Mouse (Mus musculus) lung, adult 2 months (tissue): ENCODE measurements around the gene Pex11b. TPM values are rescaled to one million over a fixed set of nuclear protein-coding genes. Genes with fewer than 3 reads are reported as not detected.
"Not testable (repeated sequence)": the region's sequence is repeated elsewhere in the genome, so short reads cannot be mapped to it uniquely, and the experiment has no call there.

Experiments
- DNase-seq: peaks from one replicate; pipeline ENCODE4 v3.0.0; 2022
- H3K4me1 ChIP-seq: fragments of 200-500 bp; 2 replicates; pipeline ENCODE4 v1.6.1; 2011; ENCODE audit warnings: low read length; ENCODE audit not compliant: control insufficient read depth, insufficient read depth
- H3K4me3 ChIP-seq: fragments of 200-500 bp; replicated peaks from 2 replicates; pipeline ENCODE3; 2011; ENCODE audit warnings: low read depth, mild to moderate bottlenecking, control low read depth, low read length; ENCODE audit errors: extremely low read depth
- CTCF ChIP-seq: fragments of 200-500 bp; IDR thresholded peaks from 2 replicates; pipeline ENCODE4 v1.5.1; 2011; ENCODE audit warnings: mild to moderate bottlenecking, low read length, control low read depth; ENCODE audit not compliant: insufficient read depth
- POLR2A ChIP-seq: fragments of 200-500 bp; IDR thresholded peaks from 2 replicates; pipeline ENCODE4 v1.6.1; 2011; ENCODE audit warnings: low read depth, mild to moderate bottlenecking, control low read depth, low read length, borderline replicate concordance; ENCODE audit errors: extremely low read depth
- WGBS: fragments of 180-500 bp; shearing (Covaris S2); methylation state at CpG from one replicate; pipeline ENCODE4 v1.1.7; 2018; 5-methylcytosine and 5-hydroxymethylcytosine counted together
- polyA plus RNA-seq: library from polyadenylated mRNA; depleted of rRNA; stranded (reverse); fragments of >200 nt; gene quantifications from 2 replicates; pipeline ENCODE4 v1.2.3, GENCODE M21; 2012

The Pex11b gene
- polyA plus RNA-seq, 1 experiment = 40.1 TPM

DNA sequence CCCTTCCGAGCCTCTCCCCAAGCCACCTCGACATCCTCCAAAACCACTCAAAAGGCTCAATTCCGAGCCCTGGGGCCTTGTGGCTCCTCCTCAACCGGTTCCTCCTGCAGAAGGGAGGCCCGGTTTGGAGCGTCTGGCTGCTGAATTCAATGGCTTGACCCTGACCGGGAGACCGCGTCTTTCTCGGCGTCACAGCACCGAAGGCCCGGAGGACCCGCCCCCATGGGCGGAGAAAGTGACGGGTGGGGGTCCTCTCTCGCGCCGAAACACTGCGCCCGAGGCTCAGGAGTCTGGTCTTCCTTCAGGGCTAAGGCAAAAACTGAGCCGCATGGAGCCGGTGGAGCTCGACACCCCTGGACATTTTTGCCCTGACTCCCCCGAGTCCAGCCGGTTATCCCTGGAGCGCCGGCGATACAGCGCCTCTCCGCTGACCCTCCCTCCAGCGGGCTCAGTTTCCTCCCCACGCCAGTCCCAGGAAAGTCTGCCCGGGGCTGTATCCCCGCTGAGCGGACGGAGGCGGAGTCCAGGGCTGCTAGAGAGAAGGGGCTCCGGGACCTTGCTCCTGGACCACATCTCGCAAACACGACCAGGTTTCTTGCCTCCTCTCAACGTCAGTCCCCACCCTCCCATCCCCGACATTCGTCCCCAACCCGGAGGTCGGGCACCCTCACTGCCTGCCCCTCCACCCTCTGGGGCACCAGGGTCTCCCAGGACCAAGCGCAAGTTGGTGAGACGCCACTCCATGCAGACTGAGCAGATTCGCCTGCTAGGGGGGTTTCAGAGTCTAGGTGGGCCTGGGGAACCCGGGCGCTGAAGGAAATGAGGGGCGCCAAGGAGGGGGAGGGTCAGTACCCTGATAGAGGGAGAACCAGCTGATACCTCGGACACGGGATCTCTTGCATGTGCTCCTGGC, 36.8 kb upstream of the Pex11b start:
- Histone ChIP-seq H3K4me1 (peaks cover 12% of the 10 kb centered on the region), H3K4me3 (peak overlapping the region; percentile 69)
- DNase-seq = peak; percentile 55
- WGBS = 6% methylated on average over 54 of the region's 54 CpGs
- no peak for TF ChIP-seq CTCF
- TF ChIP-seq POLR2A = 0 out of 2 replicates have a peak, but pooled peaks have one; percentile 24

DNA sequence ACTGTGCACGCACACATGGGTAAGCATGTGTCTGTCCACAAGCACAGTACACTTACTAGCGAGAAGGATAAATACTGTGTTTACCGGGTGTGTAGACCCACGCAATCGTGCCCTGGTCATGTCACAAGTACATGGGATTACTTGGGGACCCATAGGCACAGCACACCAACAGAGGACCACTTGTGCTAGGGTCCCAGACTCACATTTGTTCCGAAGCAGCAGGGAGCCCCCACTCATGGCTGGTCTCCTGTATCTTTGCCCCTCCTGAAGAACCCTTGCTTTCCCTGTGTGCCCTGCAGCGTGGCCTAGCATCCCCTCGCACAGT, 36.1 kb upstream of the Pex11b start:
- no peak overlapping the region for H3K4me3 ChIP-seq

GRCm38 (mm10) chr3:96599411-96599810, 35.8 kb upstream of the Pex11b start:
- WGBS = 89% methylated on average over 3 of the region's 3 CpGs
- Histone ChIP-seq H3K4me1 (peaks cover 12% of the 10 kb centered on the region), H3K4me3 (no peak overlapping the region)
- DNase-seq = no peak
- no peak for TF ChIP-seq CTCF
- no peak for TF ChIP-seq POLR2A

More for the DNA sequence above, 36.1 kb upstream of the Pex11b start:
- TF ChIP-seq POLR2A (no peak), CTCF (no peak)
- H3K4me1 ChIP-seq = peaks cover 12% of the 10 kb centered on the region
- DNase-seq = no peak
- WGBS = 73% methylated on average over 8 of the region's 8 CpGs

GRCm38 (mm10) chr3:96600639-96601250, 34.4 kb upstream of the Pex11b start, which contains the start of gene Lix1l:
TSS of gene Lix1l (plus strand) at chr3:96601149.
- peak; percentile 86 for DNase-seq
- H3K4me3 ChIP-seq = peak within 1 kb of the TSS; percentile 74
- H3K4me1 ChIP-seq = peaks cover 12% of the 10 kb centered on the region
- no peak for TF ChIP-seq CTCF
- peak; percentile 59; the same call in 1 of the 2 replicates for TF ChIP-seq POLR2A
- WGBS = under 1% methylated on average over 27 of the region's 27 CpGs

- peaks cover 12% of the 10 kb centered on the region for H3K4me1 ChIP-seq
- WGBS = 2% methylated on average over 31 of the region's 40 CpGs
- peak overlapping the region; percentile 74 for H3K4me3 ChIP-seq
- no peak for TF ChIP-seq CTCF
- peak; percentile 77; the same call in 1 of the 2 replicates for TF ChIP-seq POLR2A
- peak; percentile 63 for DNase-seq
Observed at GRCm38 (mm10) chr3:96601251-96601787, 33.9 kb upstream of the Pex11b start.

DNA sequence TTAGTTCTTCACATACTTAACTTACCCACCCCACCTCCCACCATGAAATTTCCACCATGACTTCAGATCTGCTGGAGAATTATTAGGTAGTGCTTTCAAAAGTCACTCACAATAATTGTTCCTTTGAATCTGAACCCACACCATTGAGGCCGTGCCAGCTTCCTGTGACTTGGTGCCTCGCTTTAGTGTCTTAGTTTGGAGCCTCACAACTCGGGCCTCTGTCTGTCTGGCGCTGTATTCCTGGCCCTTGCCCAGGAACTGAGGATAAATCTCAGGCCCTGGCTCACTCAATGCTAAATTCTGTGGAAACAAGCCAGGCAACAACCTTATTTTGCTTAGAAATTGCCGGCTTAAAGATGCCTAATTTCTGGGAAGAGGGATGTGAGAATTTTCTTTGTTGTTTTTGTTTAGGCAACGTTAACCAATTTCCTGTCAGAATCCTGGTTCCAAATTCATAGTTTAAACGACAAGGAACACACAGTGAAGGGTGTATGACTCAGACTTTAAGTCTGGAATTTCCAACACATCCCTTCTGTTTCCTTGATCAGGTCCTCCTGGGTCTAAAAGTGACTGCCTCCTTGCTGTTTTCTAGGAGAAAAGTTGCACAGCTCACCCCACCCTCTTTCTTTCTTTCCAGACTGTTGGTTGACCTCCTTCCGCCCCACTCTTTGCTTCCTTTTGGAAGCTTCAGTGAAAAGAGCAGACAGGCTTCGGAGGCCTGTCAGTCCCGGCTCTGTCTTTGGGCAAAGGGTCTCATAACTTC, 33.1 kb upstream of the Pex11b start:
- DNase-seq = no peak
- TF ChIP-seq POLR2A = no peak
- TF ChIP-seq CTCF = no peak
- Histone ChIP-seq H3K4me1 (peaks cover 7% of the 10 kb centered on the region), H3K4me3 (peak overlapping the region; percentile 45)
- 29% methylated on average over 10 of the region's 10 CpGs for WGBS

DNA sequence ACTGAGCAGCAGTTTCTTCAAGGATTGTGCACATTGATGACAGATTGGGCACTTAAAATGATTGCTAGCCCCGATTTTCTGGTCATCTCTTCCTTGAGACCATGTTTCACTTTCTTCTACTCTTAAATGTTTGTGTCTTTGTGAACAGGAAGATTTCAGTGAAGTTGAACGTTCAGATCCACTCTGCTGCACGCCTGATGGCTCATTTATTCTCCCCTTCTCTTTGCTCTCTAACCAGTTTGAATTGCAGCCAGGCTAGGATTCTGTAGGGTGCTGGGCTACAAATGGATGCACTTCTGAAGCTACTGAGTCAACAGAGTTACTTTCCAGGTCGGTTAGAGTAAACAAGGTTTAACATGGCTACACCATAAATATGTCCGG, 32.5 kb upstream of the Pex11b start:
- peaks cover 4% of the 10 kb centered on the region for H3K4me1 ChIP-seq
- no peak overlapping the region for H3K4me3 ChIP-seq
- no peak for DNase-seq
- TF ChIP-seq POLR2A (no peak), CTCF (no peak)
- 18% methylated on average over 5 of the region's 5 CpGs for whole genome bisulfite sequencing

- DNase-seq = no peak
- no peak overlapping the region for H3K4me3 ChIP-seq
- 53% methylated on average over 5 of the region's 5 CpGs for WGBS
- 0 out of 2 replicates have a peak, but pooled peaks cover 2% of the 10 kb centered on the region for H3K4me1 ChIP-seq
- no peak for TF ChIP-seq CTCF
- TF ChIP-seq POLR2A = no peak
Observed at GRCm38 (mm10) chr3:96603311-96603710, 31.9 kb upstream of the Pex11b start.

DNA sequence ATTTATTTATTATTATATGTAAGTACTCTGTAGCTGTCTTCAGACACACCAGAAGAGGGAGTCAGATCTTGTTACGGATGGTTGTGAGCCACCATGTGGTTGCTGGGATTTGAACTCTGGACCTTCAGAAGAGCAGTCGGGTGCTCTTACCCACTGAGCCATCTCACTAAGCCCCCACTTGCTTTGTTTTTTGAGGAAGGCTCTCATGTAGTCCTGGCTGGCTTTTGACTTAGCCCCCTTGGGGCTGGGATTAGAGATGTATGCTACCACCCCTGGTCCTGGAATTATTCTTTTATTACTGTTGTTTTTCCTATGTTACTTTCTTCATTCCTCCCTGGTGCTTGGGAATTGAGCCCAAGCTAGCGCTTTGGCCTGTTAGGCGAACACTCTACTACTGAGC, 29.2 kb upstream of the Pex11b start:
- DNase-seq, H3K4me3 ChIP-seq, H3K4me1 ChIP-seq: not testable (repeated sequence)
- 86% methylated on average over 4 of the region's 4 CpGs for WGBS

GRCm38 (mm10) chr3:96606618-96607017, 28.6 kb upstream of the Pex11b start:
- DNase-seq = no peak
- H3K4me1 ChIP-seq = 0 out of 2 replicates have a peak, but pooled peaks cover 2% of the 10 kb centered on the region
- TF ChIP-seq CTCF = no peak
- TF ChIP-seq POLR2A = no peak
- 79% methylated on average over 4 of the region's 4 CpGs for WGBS
- no peak overlapping the region for H3K4me3 ChIP-seq
